Mouse (Mus musculus) forebrain, embryonic 10.5 days (tissue): ENCODE data around the gene Lpar4. TPM values are rescaled to one million over a fixed set of nuclear protein-coding genes. Genes with fewer than 3 reads are reported as not detected.

ENCODE experiments used
- DNase-seq: peaks from one replicate; pipeline ENCODE4 v3.0.0-alpha.2; 2017; ENCODE audit warnings: low spot score; ENCODE audit errors: extremely low spot score
- H3K27ac ChIP-seq: fragments of 300-500 bp; sonication (generic); 2 replicates; pipeline ENCODE4 v1.5.1; 2016; ENCODE audit warnings: mild to moderate bottlenecking
- H3K27me3 ChIP-seq: fragments of 300-500 bp; sonication (generic); 2 replicates; pipeline ENCODE4 v1.6.1; 2016; ENCODE audit warnings: mild to moderate bottlenecking; ENCODE audit not compliant: poor library complexity, severe bottlenecking
- H3K36me3 ChIP-seq: fragments of 300-500 bp; sonication (generic); replicated peaks from 2 replicates; pipeline ENCODE4 v1.6.1; 2016; ENCODE audit warnings: mild to moderate bottlenecking, moderate library complexity
- H3K4me1 ChIP-seq: fragments of 300-500 bp; sonication (generic); 2 replicates; pipeline ENCODE4 v1.6.1; 2016
- H3K4me3 ChIP-seq: fragments of 300-500 bp; sonication (generic); 2 replicates; pipeline ENCODE4 v1.5.1; 2016; ENCODE audit warnings: mild to moderate bottlenecking, moderate library complexity
- H3K9me3 ChIP-seq: fragments of 300-500 bp; sonication (generic); 2 replicates; pipeline ENCODE4 v1.6.1; 2016; ENCODE audit warnings: mild to moderate bottlenecking, moderate library complexity
- WGBS: fragments of 180-500 bp; shearing (Covaris S2); methylation state at CpG from one replicate; pipeline ENCODE4 v1.1.7; 2016; 5-methylcytosine and 5-hydroxymethylcytosine counted together
- polyA plus RNA-seq: library from polyadenylated mRNA; unstranded; fragments of >200 nt; fragmentation: Nextera tagmentation; extraction: Ambion mirVana; gene quantifications from 2 replicates; pipeline ENCODE4 v1.2.1, GENCODE M21; 2016

The Lpar4 gene
- 10.5 and 11.1 TPM in 2 replicates for polyA plus RNA-seq

- 18% methylated on average over 11 of the region's 11 CpGs for WGBS
- Histone ChIP-seq H3K36me3 (peaks cover 7% of the 10 kb centered on the region; the same call in 1 of the 2 replicates), H3K27ac (peak within 1 kb of the TSS; percentile 84), H3K4me1 (peaks cover 22% of the 10 kb centered on the region), H3K9me3 (no peaks in the 10 kb centered on the region), H3K4me3 (peak within 1 kb of the TSS; percentile 48), H3K27me3 (peaks cover 54% of the 10 kb centered on the region)
- peak; percentile 66 for DNase-seq
These were observed at the start of gene Lpar4 for GRCm38 (mm10) chrX:106920175-106920827. Gene Lpar4 (plus strand): TSS chrX:106920625.

- 81% methylated on average over 3 of the region's 3 CpGs for WGBS
- Histone ChIP-seq H3K27ac (no peak overlapping the region), H3K4me1 (no peaks in the 10 kb centered on the region), H3K4me3 (no peak overlapping the region), H3K36me3 (no peaks in the 10 kb centered on the region), H3K27me3 (peaks cover 47% of the 10 kb centered on the region), H3K9me3 (no peaks in the 10 kb centered on the region)
- no peak for DNase-seq
These were observed 49.0 kb upstream of the Lpar4 start for GRCm38 (mm10) chrX:106871426-106871825.

GRCm38 (mm10) chrX:106871894-106872293 lies 48.5 kb upstream of the Lpar4 start:
- Histone ChIP-seq H3K4me1 (no peaks in the 10 kb centered on the region), H3K4me3 (no peak overlapping the region), H3K9me3 (no peaks in the 10 kb centered on the region), H3K27ac (no peak overlapping the region), H3K36me3 (no peaks in the 10 kb centered on the region), H3K27me3 (peaks cover 47% of the 10 kb centered on the region)
- no peak for DNase-seq
- 42% methylated on average over 3 of the region's 3 CpGs for WGBS

- H3K9me3 ChIP-seq = no peaks in the 10 kb centered on the region
- no peaks in the 10 kb centered on the region for H3K36me3 ChIP-seq
- H3K4me1 ChIP-seq = no peaks in the 10 kb centered on the region
- no peak overlapping the region for H3K27ac ChIP-seq
- 70% methylated on average over 4 of the region's 4 CpGs for WGBS
- H3K4me3 ChIP-seq = no peak overlapping the region
- peaks cover 47% of the 10 kb centered on the region for H3K27me3 ChIP-seq
- no peak for DNase-seq
These were observed 48.1 kb upstream of the Lpar4 start for GRCm38 (mm10) chrX:106872315-106872714.

- H3K4me1 ChIP-seq = peaks cover 8% of the 10 kb centered on the region; the same call in 1 of the 2 replicates
- WGBS = 64% methylated on average over 2 of the region's 2 CpGs
- no peaks in the 10 kb centered on the region for H3K9me3 ChIP-seq
- DNase-seq = no peak
- H3K27ac ChIP-seq = no peak overlapping the region
- peaks cover 30% of the 10 kb centered on the region for H3K27me3 ChIP-seq
- H3K4me3 ChIP-seq = no peak overlapping the region
- H3K36me3 ChIP-seq = no peaks in the 10 kb centered on the region
These were observed 22.6 kb upstream of the Lpar4 start for GRCm38 (mm10) chrX:106897707-106898275.

- Histone ChIP-seq H3K27ac (peak overlapping the region; percentile 84), H3K36me3 (peaks cover 7% of the 10 kb centered on the region; the same call in 1 of the 2 replicates), H3K9me3 (no peaks in the 10 kb centered on the region), H3K4me1 (peaks cover 22% of the 10 kb centered on the region), H3K27me3 (peaks cover 54% of the 10 kb centered on the region), H3K4me3 (peak overlapping the region; percentile 48)
- WGBS = 8% methylated on average over 9 of the region's 9 CpGs
- DNase-seq = no peak
These were observed 599 bp downstream of the Lpar4 start for GRCm38 (mm10) chrX:106920828-106921619.

GRCm38 (mm10) chrX:106924572-106924971 lies 4.1 kb downstream of the Lpar4 start:
- no peak overlapping the region for H3K4me3 ChIP-seq
- H3K9me3 ChIP-seq = no peaks in the 10 kb centered on the region
- peaks cover 44% of the 10 kb centered on the region for H3K27me3 ChIP-seq
- H3K27ac ChIP-seq = no peak overlapping the region
- no peak for DNase-seq
- H3K4me1 ChIP-seq = peaks cover 10% of the 10 kb centered on the region
- H3K36me3 ChIP-seq = peaks cover 7% of the 10 kb centered on the region; the same call in 1 of the 2 replicates

GRCm38 (mm10) chrX:106939326-106939725 lies 18.9 kb downstream of the Lpar4 start:
- Histone ChIP-seq H3K36me3 (no peaks in the 10 kb centered on the region), H3K4me1 (no peaks in the 10 kb centered on the region), H3K27me3 (peaks cover 54% of the 10 kb centered on the region), H3K9me3 (no peaks in the 10 kb centered on the region), H3K4me3 (no peak overlapping the region), H3K27ac (no peak overlapping the region)
- 77% methylated on average over 3 of the region's 3 CpGs for WGBS
- no peak for DNase-seq

GRCm38 (mm10) chrX:106950558-106950957 lies 30.1 kb downstream of the Lpar4 start:
- H3K27me3 ChIP-seq = peaks cover 60% of the 10 kb centered on the region
- peaks cover 15% of the 10 kb centered on the region for H3K4me1 ChIP-seq
- H3K4me3 ChIP-seq = no peak overlapping the region
- 47% methylated on average over 1 of the region's 1 CpGs for WGBS
- no peak for DNase-seq
- H3K27ac ChIP-seq = no peak overlapping the region
- H3K36me3 ChIP-seq = no peaks in the 10 kb centered on the region
- H3K9me3 ChIP-seq = no peaks in the 10 kb centered on the region

- DNase-seq = no peak
- no peaks in the 10 kb centered on the region for H3K9me3 ChIP-seq
- H3K27me3 ChIP-seq = peaks cover 61% of the 10 kb centered on the region
- H3K36me3 ChIP-seq = no peaks in the 10 kb centered on the region
- peaks cover 15% of the 10 kb centered on the region for H3K4me1 ChIP-seq
- H3K27ac ChIP-seq = no peak overlapping the region
- H3K4me3 ChIP-seq = no peak overlapping the region
- 17% methylated on average over 2 of the region's 2 CpGs for WGBS
These were observed 30.6 kb downstream of the Lpar4 start for GRCm38 (mm10) chrX:106951016-106951415.

- Histone ChIP-seq H3K4me1 (peaks cover 15% of the 10 kb centered on the region), H3K4me3 (no peak overlapping the region), H3K36me3 (no peaks in the 10 kb centered on the region), H3K9me3 (no peaks in the 10 kb centered on the region), H3K27ac (no peak overlapping the region), H3K27me3 (peaks cover 53% of the 10 kb centered on the region)
- WGBS = 76% methylated on average over 1 of the region's 1 CpGs
- no peak for DNase-seq
These were observed 33.4 kb downstream of the Lpar4 start for GRCm38 (mm10) chrX:106953840-106954239.

- 87% methylated on average over 2 of the region's 2 CpGs for WGBS
- Histone ChIP-seq H3K9me3 (no peaks in the 10 kb centered on the region), H3K27ac (no peak overlapping the region), H3K4me3 (no peak overlapping the region), H3K27me3 (peaks cover 20% of the 10 kb centered on the region), H3K36me3 (no peaks in the 10 kb centered on the region), H3K4me1 (no peaks in the 10 kb centered on the region)
- DNase-seq = no peak
These were observed 41.8 kb downstream of the Lpar4 start for GRCm38 (mm10) chrX:106962233-106962632.

GRCm38 (mm10) chrX:106964326-106964725 lies 43.9 kb downstream of the Lpar4 start:
- H3K4me1 ChIP-seq = no peaks in the 10 kb centered on the region
- H3K27ac ChIP-seq = no peak overlapping the region
- no peaks in the 10 kb centered on the region for H3K36me3 ChIP-seq
- 72% methylated on average over 2 of the region's 2 CpGs for WGBS
- peaks cover 19% of the 10 kb centered on the region for H3K27me3 ChIP-seq
- DNase-seq = no peak
- H3K4me3 ChIP-seq = no peak overlapping the region
- H3K9me3 ChIP-seq = no peaks in the 10 kb centered on the region
